Mouse (Mus musculus) layer of hippocampus, postnatal 36 days (tissue): ENCODE data around the gene Zfp358. TPM values are rescaled to one million over a fixed set of nuclear protein-coding genes. Genes with fewer than 3 reads are reported as not detected.

ENCODE experiments used
- DNase-seq, 2 experiments: peaks; one replicate each; pipeline ENCODE4 v3.0.0; 2022
- total RNA-seq, 2 experiments: library from RNA; stranded (reverse); gene quantifications; 2 replicates each; pipeline ENCODE4 v1.2.3; 2021

The Zfp358 gene
- total RNA-seq, 2 experiments from 2014 or later: 28.1 to 31.7 TPM

DNA sequence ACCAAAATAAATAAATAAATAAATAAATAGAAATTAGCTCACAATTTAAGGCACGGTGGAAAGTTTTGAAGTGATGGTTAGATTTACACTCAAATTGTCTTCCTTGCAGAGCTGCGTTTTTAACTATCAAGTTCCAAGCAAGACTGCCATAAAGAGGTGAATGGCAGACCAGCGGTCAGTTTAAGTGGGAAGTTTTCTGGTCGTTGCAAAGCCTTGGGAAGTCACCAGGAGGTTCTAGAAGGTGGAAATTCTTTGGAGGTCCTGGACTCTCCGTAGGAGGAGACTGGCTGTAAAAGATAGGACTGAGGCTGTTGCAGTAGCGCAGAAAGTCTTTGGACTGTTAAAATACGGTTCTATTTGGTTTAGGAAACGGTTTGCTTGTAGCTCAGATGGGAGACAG is 6.8 kb downstream of the Zfp358 start:
- DNase-seq: no peak

DNA sequence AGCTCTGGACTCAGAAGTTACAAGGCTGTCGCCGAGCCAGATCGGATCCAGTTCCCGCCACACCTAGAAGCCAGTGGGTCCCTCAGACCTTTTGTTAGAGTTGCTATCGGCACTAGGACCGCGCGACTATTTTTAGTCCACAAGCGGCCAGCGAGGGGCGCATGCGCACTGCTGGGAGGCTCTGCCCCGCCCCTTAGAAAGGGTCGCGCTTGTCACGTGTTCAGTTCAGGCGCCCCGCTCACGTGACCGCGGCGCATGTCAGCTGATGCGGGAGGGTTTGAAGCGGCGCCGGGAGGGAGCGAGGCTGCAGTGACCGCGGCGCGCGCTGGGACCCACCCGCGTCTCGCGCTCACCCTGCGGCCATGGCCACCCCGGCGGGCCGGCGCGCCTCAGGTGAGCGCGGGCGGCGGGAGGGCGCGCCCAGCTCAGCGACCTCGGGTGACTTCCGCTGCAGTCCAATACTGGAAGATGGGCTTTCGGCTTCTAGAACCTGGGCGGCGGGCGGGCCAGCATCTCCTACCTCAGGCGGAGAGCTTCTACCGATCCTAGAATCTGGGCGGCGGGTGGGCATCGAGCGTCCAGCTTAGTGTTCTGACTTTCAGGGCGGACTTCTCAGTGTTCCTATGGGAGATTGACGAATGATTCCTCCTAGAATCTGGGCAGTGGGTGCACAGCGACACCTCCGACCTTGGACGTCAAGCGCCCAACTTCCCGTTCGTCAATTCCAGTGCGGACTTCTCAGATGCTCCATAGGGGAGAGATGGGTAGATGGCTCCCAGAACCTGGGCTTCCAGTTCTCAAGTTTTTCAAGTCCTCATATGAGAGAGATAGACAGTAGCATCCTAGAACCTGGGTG is 7.5 kb downstream of the Zfp358 start, which contains the start of gene Mcoln1:
TSS of gene Mcoln1 (plus strand) at position 223 of the 856 bp plus-strand sequence.
- DNase-seq: peak; percentile 98

DNA sequence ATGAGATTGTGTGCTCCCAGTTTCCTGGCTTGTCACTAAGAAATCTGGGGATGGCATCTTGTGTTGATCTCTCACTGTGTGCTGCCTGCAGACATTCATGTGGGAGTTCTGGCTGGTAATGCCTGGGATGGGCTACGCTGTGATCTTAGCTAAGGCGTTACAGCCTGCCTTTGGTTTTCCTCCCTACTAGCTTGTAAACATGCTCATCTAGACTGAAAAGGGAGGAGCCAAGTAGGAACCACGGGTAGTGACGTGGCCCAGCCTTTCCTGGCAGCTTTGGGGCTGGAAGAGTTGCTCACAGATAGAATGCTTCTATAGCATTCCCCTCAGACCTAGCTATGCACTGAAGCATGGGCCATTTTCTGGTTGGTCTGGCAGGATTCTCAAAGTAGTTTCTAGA is 9.3 kb downstream of the Zfp358 start:
- DNase-seq: peak in 1 of 2 experiments; percentile 44

DNA sequence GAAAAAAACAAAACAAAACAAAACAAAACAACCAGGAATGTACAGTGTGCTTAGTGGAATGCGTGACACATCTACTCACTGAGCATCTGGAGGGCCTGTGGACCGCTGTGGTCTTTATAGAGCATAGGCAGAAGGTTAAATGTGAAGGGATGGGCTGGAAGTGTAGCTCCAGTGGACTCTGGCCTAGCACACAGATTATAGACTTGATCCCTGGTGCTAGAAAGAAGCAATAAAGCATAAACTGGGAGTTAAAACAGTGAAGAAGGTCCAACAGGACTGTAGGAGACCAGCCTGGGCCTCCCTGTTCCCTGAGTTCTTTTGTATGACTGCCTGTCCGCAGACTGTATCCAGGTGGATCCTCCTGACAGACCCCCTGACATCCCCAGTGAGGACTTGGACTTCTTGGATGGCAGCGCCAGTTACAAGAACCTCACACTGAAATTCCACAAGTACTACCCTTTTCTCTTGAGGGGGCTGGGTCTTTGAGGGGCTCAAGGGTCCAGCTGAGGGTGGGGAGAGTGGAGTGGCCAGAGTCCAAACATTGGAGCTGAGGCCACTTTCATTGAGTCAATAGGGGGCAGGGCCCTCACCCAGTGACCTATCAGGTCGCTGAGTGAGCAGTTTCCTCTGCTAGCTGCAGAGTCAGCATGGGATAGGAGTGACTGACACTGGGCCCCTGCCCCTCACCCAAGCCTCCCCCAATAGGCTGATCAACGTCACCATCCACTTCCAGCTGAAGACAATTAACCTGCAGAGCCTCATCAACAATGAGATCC is 15.2 kb downstream of the Zfp358 start:
- DNase-seq: no peak

DNA sequence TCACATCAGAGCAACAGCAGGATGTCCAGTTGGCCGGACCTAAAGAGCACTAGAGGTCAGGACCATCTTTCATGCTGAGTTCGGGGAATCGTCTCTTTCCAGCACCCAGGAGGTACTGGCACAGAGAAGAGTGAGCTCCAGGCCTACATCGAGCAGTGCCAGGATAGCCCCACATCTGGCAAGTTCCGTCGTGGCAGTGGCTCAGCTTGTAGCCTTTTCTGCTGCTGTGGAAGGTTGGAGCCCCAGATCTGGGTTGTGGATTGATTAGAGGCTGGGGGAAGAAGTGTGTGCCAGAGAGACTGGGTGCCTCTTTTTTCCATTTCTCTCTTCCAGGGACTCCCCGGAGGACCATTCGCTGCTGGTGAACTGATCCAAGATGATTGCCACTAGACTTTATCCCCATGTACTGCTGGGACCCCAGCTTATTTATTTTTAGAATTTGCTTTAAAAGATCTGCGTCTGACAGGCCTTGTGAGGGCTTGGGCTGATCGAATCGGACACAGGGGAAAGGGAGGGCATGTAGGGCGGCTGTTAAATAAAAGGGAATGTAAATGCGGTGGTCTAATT is 21.8 kb downstream of the Zfp358 start:
- DNase-seq: no peak

DNA sequence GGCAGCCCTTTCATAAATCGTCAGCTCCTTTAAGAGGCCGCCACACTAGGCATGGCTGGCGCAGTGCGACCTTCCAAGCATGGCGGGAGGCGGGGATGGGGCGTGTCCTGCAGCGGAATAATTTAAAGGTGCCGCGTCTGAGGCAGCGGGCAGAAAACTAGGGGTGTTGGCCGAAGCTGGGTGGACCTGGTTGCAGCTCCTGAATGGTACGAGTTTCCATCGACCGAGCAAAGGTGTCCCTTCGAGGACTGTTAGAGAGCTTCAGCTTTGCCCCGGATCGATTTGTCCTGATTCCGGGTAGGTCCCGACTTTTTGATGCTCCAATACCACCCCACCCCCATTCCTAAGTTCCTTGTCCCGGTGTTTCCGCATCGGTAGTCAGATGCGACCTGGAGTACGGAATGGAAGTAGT is 22.3 kb downstream of the Zfp358 start, which contains the start of gene Pnpla6:
TSS of gene Pnpla6 (plus strand) at position 125 of the 412 bp plus-strand sequence.
- DNase-seq: peak; percentile 89 to 90

DNA sequence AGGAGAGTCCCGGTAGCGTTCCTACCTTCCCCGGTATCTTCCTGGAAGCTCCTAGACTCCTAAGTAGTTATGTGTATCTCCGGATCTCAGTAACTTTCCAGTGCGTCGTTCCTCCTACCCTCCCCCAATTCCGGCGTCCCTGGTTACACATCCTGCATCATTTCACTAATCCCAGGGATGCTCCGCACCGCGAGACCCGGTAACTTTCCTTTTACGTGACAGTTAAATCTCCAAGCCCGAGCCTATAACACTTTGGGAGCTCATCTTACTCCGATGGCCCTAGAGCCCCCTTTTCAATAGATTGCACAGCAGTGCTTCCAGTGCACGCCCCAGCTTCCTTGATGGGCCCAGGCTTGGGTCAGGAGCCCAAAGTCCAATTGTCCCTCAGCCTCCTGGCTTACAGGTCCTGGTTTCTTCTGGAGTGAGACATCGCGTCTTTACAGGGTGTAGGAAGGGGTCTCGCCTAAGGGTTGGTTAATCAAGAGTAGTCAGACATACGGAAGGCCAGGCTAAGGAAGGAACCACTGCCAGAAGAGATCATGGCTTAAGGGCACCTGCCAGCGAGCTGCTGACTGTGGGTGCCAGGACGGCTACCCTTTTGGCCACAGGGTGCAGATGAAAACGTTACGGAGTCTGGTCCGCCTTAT is 23.0 kb downstream of the Zfp358 start:
- DNase-seq: peak; percentile 49 to 52

DNA sequence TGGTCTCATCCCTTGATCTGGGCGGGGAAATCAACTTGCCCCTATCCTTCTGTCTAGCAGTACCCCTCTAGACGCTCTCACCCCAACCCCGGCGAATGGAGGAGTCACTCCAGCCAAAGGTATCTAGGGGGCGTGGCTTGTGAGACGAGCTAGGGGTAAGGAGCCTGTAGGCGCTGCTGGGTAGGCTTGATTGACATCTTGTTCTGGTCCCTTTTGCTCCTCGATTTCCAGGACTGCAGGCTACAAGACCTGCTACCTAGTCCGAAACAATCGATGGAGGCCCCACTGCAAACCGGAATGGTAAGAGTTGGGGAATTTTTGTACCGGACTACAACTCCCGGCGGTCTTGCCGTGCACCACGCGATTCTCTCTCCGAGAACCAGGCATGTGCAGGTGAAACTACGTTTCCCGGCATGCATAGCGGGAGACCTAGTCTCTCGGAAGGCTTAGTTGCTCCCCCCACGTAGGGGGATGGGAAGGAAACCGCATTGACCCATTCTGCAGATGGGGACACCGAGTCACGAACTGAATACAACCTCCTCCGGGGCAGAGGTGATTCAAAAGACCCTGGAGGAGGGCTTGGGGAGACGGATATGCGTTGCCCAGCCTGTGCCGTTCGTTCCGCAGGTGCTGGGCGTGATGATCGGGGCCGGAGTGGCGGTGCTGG is 23.6 kb downstream of the Zfp358 start:
- peak; percentile 94 to 96 for DNase-seq

DNA sequence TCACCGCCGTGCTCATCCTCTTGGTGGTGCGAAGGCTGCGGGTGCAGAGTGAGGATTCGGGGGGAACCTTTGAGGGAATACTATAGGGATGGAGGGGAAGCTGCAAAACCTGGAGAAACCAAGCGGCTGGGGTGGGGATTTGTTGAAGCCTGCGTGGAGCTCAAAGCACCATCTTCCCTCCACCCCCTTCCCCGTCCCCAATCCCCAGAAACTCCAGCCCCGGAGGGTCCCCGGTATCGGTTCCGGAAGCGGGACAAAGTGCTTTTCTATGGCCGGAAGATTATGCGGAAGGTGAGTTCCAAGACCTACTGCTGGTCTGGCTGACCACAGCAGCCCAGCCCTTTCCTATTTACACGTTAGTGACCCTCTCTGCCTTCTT is 24.2 kb downstream of the Zfp358 start:
- no peak for DNase-seq

DNA sequence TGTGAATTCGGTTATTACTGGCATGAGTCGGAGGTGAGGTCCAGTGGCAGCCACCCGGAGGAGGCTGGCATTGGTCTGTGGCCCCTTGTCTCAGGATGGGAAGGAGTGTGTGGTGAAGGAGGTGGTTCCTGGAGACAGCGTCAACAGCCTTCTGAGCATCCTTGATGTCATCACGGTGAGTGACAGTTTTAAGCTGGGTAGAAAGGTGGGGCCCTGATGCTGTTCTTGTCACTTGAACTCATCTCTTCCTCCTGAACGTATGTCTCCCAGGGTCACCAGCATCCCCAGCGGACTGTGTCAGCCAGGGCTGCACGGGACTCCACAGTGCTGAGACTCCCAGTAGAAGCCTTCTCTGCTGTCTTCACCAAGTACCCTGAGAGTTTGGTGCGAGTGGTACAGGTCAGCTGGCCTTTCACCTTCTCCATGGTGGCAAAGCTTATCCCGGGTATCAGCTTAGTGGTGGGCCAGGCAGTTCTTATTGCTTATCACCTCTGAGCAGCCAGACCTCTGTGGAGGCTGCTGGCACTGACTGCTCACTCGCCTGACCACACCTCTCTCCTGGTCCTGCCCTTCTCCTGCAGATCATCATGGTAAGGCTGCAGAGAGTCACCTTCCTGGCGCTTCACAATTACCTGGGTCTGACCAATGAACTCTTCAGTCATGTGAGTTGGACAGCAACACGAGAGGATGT is 29.2 kb downstream of the Zfp358 start:
- no peak for DNase-seq

DNA sequence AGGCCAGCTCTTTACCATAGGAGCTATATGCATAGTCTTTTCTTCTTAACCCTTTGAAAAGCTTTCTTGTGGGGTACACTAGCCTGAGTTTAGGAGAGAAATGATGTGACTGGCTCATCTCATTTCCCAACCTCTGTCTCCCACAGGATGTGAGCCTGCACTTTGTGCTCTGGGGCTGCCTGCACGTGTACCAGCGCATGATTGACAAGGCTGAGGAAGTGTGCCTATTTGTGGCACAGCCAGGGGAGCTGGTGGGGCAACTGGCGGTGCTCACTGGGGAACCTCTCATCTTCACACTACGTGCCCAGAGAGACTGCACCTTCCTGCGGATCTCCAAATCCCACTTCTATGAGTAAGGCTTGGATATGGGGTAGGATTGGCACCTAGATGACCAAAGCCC is 37.9 kb downstream of the Zfp358 start:
- DNase-seq: no peak

DNA sequence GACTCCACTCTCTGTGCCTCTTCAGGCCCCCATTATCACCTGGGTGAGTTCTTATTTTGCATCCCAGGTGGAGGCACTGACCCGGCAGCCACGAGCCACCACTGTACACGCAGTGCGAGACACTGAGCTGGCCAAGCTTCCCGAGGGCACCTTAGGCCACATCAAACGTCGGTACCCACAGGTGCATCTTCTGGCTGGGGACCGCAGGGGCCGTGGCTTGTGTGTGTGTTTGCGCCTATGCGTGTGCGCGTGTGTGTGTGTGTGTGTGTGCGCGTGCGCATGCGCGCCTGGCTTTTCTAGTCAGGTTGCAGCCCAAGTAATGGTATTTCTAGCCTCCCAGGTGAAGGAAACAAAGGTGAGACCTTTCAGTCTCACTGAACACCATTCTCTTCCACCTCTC is 39.0 kb downstream of the Zfp358 start:
- DNase-seq: no peak

DNA sequence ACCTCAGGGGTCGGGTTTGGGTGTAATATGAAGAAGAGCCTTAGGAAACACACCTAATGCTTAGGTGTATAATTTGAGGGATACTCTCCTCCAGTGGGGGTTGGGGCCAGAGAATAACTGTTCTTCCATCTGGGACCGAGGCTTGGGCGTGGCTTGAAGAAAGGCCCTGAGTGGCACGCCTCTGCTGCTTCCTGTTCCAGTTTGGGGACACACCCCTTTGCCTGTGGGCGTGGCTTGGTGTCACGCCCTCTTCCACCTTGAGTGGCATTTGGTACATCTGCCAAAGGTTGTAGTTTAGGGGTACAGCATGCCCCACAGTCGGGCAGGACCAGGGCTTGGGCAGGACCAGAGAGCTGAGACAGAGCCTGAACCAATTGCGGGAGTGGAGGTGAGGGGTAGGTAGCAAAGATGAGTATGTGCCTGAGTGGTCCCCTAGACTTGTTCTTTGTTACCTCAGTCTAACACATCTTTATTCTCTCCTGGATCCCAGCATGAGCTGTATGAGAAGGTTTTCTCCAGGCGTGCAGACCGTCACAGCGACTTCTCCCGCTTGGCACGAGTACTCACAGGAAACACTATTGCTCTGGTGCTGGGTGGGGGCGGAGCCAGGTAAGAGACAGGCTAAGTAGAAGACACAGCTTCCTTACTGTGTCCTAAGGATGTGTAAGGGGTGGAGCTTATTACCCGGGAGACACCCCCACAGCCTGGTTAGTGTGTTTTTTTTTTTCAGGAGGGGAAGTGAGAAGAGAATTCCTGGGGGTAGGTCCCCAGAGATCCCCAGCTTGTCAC is 43.3 kb downstream of the Zfp358 start:
- no peak for DNase-seq

DNA sequence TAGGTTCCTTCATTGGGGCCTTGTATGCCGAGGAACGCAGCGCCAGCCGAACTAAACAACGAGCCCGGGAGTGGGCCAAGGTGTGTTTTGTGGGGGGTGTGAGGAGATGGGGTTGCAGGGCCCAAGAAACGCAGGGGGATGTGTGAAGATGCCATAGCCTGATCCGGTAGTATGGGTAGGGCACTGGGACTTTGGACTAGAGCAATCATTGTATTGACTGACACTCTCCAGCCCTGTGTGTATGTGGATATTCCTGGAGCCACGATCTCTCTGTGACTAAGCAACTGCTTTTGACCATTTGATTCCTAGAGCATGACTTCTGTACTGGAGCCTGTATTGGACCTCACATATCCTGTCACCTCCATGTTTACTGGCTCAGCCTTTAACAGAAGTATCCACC is 44.0 kb downstream of the Zfp358 start:
- DNase-seq: no peak

DNA sequence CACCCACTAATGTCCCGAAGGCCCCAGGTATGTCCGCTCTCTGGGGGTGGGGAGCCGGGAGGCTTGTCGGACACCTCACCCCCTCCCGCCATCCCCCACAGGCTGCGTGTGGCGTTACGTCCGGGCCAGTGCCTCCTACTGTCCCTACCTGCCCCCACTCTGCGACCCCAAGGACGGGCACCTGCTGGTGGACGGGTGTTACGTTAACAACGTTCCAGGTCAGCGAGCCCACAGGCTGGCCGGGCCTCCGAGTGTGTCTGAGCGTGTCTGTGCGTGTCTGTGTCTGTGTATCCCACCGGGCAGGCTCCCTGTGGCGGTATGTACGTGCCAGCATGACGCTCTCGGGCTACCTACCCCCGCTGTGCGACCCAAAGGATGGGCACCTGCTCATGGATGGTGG is 44.7 kb downstream of the Zfp358 start:
- no peak for DNase-seq

DNA sequence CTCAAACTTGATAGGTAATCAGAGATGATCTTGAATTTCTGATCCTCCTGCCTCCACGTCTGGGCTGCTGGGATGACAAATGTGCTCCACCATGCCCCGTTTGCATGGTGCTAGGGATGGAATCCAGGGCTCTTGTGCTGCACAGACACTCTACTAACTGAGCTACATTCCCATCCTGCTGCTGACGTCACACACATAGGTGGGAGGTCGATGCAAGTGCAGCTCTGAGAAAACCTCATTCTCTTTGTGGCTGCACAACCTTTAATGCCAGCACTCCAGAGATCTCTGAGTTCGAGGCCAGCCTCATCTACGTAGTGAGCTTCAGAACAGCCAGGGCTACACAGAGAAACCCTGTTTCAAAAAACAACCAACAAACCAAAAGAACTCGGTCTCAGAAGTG is 46.2 kb downstream of the Zfp358 start:
- DNase-seq: no peak

DNA sequence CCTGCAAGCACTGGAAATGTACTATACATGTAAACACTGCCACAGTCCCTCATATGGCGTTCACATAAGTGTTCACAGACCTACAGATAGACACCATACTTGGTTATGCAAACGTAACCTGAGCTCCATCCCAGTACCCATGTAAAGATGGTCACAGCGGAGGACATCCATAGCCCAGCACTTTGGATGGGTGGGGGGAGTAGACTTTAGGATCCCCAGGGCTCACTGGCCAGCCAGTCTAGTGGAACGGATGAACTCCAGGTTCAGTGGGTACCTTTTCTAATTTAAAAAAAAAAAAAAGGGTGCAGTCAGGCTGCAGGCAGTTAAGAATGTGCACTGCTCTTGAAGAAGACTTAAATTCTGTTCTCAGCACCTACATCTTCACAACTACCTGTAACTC is 47.1 kb downstream of the Zfp358 start:
- DNase-seq: no peak

DNA sequence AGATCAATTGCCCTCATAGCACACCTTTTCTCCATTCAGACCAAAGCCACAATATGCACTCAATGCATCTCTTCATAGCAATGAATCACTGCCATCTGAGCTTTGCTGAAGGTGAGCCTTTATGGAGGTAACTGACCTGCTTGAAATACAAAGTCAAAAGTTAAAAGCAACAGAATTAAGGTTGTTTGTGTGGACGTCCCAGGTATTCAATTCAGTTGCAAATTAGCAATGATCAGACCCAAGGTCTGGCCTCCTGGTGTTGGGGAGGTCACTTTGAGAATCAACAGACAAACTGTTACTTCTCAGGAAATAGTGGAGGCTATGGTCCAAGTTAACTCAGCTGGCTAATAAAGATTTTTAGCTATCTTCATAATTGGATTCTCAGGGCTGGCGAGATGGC is 53.6 kb downstream of the Zfp358 start:
- DNase-seq: no peak
